Mouse (Mus musculus) right cerebral cortex, postnatal 25 days (tissue): ENCODE data around the gene Cyp17a1.

Experiments used
- DNase-seq: peaks from one replicate; pipeline ENCODE4 v3.0.0; 2022

Cyp17a1 gene

DNA sequence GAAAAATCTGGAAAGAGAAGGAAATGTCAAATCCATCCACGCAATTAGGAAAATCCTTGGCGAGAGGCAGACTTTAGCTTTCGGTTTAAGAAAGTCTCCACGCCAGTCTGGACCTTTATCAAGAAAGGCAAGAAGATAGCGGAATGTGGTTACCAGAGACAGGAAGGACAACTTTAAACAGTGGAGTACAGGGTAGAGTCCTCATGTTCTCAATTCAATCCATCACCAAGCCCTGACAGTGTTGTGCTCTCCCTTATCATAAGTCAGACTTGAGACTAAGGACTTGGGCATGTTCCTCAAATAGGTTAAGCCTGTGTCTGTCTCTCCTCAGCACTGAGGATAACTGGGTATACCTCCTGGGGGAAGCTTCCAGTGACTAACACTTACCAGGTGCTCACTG is 3.2 kb downstream of the Cyp17a1 start:
- DNase-seq = no peak

DNA sequence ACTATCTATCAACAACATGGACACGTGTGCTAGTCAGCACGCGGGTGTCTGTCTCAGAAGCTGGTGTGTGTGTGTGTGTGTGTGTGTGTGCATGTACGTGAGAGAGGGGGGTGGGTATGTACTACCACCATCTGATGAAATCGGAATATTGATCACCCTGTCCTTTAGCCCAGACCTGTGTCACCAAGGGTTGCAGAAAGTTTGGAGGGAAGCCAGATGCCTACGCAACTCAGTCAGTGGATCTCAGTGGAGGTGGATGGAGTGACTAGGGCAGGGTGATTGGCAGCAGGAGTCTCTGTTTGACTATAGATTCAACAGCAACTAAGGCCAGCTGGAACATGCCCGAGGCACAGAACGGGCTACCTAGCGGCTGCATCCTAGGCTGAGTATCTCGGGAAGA is 4.7 kb downstream of the Cyp17a1 start:
- DNase-seq = no peak

DNA sequence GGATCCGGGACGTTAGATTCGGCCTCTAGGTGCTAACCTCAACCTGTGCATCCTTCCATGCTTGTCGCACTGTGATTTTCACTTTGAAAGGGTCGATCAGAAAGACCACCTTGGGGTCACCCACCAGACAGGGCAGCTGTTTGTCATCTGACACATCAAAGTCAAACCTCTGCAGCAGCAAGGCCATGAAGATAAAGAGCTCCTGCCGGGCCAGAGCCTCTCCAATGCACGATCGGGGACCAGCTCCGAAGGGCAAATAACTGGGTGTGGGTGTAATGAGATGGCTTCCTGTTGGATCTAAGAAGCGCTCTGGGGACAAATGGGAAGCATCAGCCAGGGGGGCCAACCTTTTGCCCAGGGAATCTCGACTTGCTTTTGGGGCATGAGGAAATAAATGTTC is 5.7 kb downstream of the Cyp17a1 start:
- DNase-seq = no peak

DNA sequence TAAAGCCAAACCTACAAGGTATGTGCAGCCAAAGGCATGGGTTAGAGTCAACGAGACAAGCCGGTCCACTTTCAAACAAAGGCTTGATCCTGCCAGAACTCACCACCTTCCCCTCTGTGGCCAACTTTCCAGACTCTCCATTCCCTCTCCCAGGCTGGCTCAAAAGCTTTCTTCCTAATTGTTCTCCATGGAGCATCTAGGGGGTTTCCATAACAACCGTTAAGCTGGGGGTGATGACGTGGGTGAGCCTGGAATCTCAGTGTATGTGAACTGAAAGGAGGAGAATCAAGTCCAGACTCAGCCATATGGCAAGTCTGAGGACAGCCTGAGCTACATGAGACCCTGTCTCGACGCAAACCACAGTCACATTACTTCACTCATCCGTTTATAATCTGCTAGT is 7.5 kb downstream of the Cyp17a1 start:
- DNase-seq = no peak

DNA sequence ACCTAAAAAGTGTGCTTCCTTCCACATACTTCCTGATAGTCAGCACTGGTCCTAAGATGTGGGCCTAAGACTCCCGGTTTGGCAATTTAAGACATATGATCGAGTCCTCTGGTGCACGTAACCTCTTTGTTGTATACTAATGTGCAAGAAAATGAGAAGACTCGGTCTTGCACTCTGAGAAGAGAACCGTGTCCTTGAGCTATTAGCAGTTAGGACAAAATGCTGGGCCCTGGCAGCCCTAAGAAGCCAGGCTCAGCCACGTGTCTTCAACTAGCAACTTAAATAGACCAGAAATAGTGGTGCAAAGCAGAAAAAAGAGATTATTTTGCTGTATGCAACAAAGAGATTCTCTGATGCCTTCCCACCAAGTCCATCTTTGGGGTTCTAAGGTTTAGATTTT is 10.2 kb downstream of the Cyp17a1 start:
- DNase-seq = no peak

DNA sequence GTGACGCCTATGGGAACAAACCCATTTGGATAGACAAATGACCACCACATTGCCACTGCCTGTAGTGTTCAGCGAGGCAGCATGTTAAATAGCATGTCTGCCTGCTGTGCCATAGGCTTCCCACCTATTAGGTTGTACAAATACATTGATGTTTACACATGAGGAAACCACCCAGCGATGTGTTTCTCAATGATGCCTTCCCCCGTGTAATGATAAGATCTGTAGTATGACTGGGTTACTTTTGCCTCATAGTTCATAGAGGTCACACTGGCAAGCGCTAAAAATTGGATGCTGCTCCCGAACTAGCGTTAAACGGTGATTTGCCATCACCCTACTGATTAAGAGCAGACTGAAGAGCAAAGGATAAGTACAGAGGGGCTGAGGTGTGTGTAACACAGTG is 10.8 kb downstream of the Cyp17a1 start:
- no peak for DNase-seq

DNA sequence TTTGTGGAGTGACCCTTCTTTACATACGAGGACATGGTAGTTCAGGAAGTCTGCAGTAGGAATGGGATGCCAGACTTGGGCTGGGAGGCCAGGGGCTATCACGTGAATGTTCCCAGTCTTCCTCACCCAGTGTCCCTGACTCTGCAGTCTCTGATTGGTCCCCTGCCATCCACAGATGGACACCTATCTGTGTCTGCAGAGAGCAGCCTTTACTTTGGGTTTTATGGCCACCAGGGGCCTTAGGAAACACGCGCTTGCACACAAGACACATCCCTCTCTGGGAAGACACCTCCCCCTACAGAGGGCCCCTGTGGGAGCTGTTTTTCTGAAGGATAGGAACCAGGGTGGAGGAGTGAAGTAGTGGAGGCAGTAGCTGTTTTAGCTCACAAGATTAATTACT is 11.5 kb downstream of the Cyp17a1 start:
- DNase-seq = no peak

DNA sequence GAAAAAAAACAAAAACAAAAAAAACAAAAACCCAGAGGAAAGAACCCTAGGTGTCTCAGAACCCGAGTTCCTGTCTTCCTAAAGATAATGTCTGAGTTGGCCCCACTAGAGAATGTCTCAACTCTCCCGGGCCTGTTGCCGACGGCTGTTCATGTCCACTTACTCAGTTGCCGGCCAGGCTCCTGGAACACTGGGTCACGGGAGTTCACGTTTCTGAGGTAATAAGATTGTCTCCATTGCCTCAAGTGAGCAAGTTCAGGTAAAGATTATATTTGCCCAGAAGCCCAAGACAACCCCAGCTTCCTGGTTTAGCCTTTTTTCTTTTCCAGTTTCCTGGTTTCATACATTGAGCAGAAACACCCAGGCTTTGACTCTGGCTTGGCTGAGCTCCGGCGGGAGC is 14.1 kb downstream of the Cyp17a1 start:
- DNase-seq = no peak

DNA sequence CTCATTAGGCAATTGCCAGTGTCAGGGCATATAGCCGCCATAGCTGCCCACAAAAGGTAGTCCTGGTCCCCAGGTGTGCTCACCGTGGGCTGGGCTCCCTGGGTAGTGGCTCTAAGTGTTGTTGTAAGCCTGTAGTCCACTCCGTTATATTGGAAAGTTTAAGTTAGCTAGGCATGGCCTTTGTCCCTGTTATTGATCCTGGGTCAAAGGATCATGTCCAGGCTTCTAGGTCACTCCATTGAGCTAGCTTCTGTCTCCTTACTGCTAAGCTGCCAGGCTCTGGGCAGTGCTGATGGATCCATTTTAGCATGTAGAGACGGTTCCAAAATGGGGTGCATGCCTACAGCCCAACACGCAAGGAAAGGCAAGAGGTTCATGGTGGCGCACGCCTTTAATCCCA is 14.6 kb downstream of the Cyp17a1 start:
- DNase-seq = no peak

DNA sequence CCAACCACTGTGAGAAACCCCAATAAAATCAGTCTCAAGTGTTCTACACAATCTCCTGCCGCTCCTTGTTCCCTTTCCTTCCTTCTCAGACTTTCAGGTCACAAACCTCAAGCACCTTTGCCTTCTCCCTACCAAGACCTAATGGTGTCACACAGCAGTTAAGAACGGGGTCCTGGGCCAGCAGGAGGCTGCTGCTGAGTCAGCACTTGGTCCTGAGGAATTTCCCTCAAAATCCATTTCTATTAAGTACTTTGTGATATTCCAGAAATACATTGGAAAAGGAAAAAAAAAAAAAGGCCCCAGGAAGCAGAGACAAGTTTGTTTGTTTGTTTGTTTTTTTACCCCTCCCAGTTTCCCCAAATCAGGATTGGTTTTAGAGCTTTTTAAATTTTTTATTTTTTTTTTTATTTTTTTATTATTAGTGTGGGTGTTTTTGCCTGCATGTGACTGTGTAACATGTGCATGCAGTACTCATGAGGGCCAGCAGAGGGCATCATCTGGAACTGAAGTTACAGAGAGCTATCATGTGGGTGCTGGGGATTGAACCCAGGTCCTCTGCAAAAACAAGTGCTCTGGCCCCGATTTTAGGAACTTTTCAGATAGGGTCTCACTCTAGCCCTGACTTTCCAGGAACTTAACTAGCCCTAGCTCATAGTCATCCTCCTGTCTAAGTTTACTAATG is 15.5 kb downstream of the Cyp17a1 start:
- DNase-seq = no peak

DNA sequence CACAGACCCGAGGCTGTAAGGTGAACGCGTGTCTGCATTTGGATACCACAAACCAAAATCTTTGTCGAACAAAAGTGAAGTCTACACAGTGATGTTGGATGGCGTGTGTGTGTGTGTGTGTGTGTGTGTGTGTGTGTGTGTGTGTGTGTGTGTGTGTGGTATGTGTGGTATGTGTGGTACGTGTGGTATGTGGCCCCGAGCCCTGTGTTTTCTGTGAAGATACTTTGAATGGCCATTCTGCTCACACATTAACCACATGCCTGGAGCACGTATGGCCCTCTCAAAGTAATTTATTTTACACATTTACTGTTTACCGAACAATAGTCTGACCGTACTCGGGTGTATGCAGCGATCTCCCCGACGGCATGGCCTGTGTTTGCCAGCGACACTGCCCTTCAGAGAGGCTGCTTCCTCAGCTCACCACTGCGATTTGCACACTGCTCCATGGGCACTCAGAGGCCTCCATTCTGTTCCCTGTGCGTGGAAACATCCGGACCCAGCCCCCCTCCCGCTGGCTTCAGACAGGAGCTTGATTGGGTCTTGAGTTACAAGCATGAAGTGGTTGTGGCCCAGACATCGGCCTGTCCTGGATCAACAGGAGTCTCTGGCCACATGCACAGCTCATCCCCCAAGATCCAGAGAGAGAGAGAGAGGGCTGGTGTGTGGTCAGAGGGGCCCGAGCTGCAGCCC is 16.7 kb downstream of the Cyp17a1 start:
- no peak for DNase-seq

DNA sequence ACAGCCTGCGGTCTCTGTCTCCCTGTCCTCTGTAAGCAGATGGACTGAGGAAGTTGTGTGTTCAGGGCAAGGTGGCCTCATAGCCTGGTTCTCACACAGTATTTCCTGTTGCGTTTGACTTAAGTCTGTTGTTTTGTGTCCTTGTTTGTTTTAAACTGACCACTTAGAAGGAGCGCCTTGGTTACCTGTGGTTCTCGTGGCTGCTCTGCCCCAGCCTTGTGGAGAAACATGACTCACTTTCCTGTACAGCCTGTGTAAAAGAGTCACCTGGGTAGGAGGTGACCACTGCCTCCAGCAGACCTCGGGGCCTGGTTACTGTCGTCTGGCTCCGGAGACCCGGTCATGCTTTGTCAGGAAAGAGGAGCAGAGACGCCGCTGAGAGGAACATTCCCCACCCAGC is 17.3 kb downstream of the Cyp17a1 start:
- no peak for DNase-seq

DNA sequence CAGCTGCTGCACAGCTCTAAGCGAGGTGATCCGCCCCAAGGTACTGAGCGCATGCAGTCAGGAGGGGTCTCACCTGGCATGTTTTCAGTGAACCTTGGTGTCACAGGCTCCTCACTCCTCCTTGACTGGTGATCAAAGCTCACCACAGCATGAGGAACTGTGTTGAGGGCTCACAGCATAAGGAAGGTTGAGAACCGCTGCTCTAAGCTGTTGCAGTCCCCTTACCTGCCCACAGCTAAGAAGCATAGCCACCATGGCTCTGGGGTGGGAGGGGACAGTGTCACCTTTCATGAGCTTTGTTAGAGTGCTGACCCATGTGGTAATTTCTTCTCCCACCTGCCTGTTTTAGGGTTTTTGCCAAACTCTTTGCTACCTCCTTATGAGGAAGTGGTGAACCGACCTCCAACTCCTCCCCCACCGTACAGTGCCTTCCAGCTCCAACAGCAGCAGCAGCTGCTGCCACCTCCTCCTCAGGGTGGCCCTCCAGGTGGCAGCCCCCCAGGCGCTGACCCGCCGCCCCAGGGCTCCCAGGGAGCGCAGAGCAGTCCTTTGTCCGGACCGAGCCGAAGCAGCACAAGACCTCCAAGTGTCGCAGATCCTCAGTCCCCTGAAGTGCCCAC is 19.2 kb downstream of the Cyp17a1 start:
- DNase-seq = no peak

DNA sequence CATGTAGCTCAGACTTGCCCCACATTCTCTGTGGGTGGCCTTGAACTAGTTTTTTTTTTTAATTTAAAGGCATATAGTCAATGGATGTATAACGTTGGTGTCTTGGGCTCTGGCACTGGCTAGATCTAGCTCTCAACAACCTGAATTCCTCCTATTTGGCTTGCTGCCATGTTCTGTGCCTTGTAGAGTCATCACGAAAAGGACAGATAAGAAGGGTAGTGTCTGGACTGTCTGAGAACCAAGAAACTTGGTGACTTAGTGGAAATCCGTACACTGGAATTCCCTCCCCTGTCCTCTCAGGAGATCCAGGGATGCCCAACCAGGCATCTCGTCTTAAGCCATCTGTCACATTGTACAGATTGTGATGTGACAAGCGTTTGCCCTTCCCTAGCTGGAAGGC is 19.8 kb downstream of the Cyp17a1 start:
- DNase-seq = no peak

DNA sequence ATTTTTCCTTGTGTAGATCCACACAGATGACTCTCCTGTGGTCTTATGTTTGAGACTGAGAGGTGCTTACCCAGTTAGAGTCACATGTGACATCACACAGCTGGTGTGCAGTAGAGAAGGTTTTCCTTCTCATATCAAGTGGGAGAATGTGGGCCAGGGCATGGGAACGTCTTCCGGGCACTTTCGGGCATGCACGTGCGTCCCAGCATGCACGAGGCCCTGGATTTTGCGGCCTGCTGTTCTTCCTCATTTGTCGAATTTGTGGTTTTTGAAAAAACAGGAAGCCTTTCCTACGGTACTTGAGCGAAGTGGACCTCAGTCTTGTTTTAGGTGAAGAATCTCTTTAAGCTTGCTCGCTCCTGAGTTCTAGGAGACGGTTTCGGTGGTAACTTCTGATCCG is 24.4 kb downstream of the Cyp17a1 start:
- DNase-seq = no peak

DNA sequence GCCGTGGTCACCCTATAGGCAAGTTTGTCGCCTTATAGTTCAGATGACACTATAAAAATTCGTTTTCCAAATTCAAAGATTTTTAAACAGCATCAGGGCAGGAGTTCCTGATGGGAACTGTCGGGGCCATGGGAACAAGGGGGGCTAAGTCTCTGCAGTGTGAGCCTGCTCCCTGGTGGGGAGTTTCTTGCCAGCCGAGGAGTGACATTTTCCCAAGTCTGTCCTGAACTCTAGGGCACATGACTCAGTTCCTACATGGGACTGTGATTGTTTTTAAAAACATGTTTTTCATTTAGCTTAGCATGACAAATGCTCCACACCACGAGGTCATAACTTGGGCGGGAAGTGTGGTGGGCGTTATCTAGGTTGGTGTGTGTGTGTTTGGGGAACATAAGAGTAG is 25.1 kb downstream of the Cyp17a1 start:
- no peak for DNase-seq

DNA sequence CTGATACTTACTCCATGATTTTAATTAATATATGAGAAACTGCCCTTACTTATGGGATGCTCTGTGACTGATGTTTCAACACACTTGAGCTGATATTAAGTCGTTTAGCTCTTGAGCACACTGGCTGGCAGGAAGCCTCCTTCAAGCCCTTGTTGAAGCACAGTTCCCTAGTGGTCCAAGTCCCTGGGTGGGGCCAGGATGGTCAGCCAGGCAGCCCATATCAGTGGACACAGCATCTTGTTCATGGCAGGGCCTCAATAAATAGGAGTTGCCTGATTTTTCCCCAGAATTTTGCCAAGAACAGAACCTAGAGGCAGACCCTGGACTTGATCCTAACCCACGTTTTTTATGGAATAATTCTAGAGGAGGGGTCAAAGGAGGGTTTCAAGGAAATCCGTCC is 25.7 kb downstream of the Cyp17a1 start:
- DNase-seq = no peak

DNA sequence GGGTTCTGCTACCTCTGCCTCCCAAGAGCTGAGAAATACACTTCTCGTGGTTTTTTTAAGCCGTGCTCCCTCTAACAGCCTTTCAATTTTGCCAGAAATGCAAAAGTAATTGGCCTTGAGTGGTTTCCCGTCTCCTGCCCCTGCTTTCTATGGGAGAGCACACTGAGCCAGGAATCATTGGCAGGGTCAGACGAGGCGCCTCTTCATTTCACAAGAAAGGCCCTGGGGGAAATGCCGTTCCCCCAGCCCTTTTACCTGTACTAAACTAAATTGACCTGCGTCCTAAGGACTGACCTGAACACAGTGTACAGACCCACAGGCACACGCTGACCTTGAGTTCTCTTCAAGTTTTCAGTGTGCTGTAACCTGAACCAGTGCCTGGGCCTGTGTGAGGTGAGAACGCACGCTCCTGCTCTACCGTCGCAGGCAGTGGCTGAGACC is 26.9 kb downstream of the Cyp17a1 start:
- no peak for DNase-seq

DNA sequence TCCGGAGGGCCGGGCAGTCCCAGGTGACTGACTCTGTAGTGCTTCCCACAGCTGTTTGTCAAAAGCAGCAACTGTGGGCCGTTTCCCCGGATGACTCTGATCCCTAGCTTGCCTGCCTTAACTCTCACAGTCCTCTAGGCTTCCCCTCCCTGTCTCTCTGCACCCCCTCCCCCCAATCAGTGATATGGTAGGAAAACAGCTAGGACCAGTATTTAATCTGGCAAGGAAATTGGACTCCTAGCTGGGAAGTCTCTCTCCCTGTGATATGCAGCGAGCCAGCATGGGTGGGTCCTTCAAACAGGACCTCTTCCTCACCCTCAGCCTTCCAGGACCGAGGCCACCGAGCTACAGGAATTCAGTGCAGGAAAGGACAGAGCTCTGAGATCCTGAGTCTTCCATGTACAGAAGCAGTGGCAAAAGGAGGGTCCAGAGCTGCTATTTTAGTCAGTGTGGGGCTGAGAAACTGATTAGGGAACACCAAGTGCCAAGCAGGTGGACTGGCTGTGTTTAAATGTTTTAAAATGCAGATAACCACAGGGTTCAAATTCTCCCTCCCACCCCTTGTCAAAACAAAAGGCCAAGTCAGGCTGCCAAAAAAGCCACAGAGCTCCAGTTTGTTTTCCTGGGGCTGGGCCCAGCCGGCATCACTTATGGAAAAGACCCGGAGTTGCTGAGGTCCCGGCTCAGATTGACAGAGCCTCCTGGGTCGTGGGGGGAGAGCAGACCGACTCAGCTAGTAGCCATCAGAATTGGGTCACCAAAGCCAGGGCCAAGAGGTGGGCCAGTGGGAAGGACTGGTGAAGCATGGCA is 28.0 kb downstream of the Cyp17a1 start:
- DNase-seq = no peak

DNA sequence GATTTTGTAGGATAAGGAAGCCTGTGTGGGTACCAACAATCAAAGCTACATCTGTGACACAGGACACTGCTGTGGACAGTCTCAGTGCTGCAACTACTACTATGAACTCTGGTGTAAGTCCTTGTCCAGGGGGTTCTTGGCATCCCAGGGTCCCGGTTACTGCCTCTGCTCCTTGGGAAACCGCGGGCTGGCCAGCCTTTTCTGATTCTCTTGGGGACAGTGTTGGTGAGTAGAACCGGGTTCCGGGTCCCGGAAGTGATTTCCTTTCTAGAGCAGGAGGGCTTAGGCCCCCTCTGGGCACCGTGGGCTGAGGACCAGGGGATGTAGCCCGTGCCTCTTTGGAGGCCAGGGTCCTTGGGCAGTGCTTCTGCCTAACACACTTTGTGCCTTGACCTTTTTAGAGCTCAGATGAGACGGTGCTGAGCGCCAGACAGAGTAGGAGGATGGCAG is 28.6 kb downstream of the Cyp17a1 start:
- no peak for DNase-seq

DNA sequence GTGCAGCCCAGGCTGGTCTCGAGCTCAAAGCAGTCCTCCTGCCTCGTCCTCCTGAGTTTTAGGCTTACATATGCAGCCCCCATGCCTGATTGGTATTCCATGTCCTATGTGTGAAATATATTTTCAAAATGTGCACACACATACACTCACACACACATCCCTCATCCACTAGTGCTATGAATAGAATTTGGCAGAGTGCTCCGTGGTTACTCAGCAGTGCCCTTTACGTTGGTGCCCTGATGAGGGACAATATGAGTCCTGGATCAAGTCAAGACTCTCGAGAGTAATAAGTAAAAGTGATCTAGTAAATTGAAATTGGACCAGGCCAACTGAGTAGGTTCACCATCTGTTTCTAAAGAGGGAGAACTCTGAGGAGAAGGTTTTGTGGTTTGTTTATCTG is 29.7 kb downstream of the Cyp17a1 start:
- no peak for DNase-seq

DNA sequence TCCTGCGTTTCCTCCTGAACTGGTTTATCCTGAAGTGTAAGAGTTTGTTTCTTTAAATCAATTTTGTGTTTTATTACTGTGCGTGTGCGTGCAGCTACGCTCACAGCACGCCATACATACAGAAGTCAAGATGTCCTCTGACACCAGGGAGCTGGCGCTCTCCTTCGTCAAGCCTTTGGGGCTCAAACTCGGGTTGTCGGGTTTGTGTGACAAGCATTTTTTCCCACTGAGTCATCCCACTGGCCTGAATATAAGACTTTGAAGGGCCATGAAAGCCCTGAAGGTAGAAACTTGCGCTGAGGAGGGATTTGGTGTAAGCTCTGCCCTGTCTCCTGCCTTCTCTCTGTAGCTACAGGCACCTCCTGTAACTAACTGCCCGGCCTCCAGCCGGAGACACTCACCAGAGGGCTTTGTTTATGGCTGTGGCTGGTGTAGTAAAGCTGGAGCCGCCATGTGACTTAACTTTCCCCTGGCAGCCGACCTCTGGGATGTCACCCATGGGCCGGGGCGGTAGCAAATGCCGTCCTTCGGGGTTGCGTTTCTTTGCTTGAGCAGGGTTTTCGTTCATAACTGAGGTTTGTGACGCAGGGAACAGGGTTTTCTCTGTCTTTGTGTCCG is 30.7 kb downstream of the Cyp17a1 start:
- no peak for DNase-seq
